Mouse (Mus musculus) liver, embryonic 14.5 days (tissue): ENCODE data around the gene Tns4. TPM values are rescaled to one million over a fixed set of nuclear protein-coding genes. Genes with fewer than 3 reads are reported as not detected.

ENCODE experiments used
- ATAC-seq: fragments of 200-750 bp; cut with Nextera tagmentation; 2 replicates; pipeline ENCODE4 v1.8.0; 2017; ENCODE audit warnings: moderate number of reproducible peaks, mild to moderate bottlenecking, moderate library complexity; ENCODE audit not compliant: insufficient read depth
- DNase-seq, 3 experiments: peaks; one replicate each; pipeline ENCODE4 v3.0.0-alpha.2; 2012 to 2013; ENCODE audit warnings: low read depth in 3 of 3, low spot score in 3 of 3
- H3K27ac ChIP-seq: fragments of 300-500 bp; sonication (generic); 2 replicates; pipeline ENCODE4 v1.5.1; 2014; ENCODE audit warnings: moderate library complexity, mild to moderate bottlenecking, control low read depth, inconsistent platforms
- H3K27me3 ChIP-seq: fragments of 300-500 bp; sonication (generic); 2 replicates; pipeline ENCODE4 v1.6.1; 2014; ENCODE audit warnings: mild to moderate bottlenecking, low read length, moderate library complexity; ENCODE audit not compliant: control insufficient read depth, insufficient read depth
- H3K36me3 ChIP-seq: fragments of 300-500 bp; sonication (generic); replicated peaks from 2 replicates; pipeline ENCODE4 v1.6.1; 2014; ENCODE audit warnings: low read depth; ENCODE audit not compliant: control insufficient read depth, insufficient read depth
- H3K4me1 ChIP-seq, 2 experiments: fragments of 200-500 bp in 1 of 2; fragments of 300-500 bp in 1 of 2; sonication (generic) in 1 of 2; replicated peaks; 2 replicates each; pipeline ENCODE4 v1.6.1; 2012 to 2014; ENCODE audit warnings: antibody characterized with exemption in 1 of 2, inconsistent platforms in 1 of 2, low read length in 1 of 2; ENCODE audit not compliant: control insufficient read depth in 2 of 2, insufficient read depth in 2 of 2
- H3K4me2 ChIP-seq: fragments of 300-500 bp; sonication (generic); 2 replicates; pipeline ENCODE4 v1.6.1; 2014; ENCODE audit warnings: low read depth, mild to moderate bottlenecking, control low read depth, moderate library complexity
- H3K4me3 ChIP-seq, 2 experiments: fragments of 200-500 bp in 1 of 2; fragments of 300-500 bp in 1 of 2; sonication (generic) in 1 of 2; 2 replicates each; pipeline ENCODE4 v1.5.1; 2012 to 2014; ENCODE audit warnings: low read depth in 2 of 2, low read length in 2 of 2, mild to moderate bottlenecking in 2 of 2, control low read depth in 1 of 2, inconsistent platforms in 1 of 2, moderate library complexity in 1 of 2; ENCODE audit not compliant: insufficient read depth in 1 of 2
- H3K9ac ChIP-seq: fragments of 300-500 bp; sonication (generic); replicated peaks from 2 replicates; pipeline ENCODE4 v1.6.1; 2014; ENCODE audit warnings: mild to moderate bottlenecking, control low read depth, moderate library complexity
- H3K9me3 ChIP-seq: fragments of 300-500 bp; sonication (generic); 2 replicates; pipeline ENCODE4 v1.6.1; 2016; ENCODE audit warnings: low read length, mixed read lengths; ENCODE audit not compliant: control insufficient read depth
- CTCF ChIP-seq: IDR thresholded peaks from 2 replicates; pipeline ENCODE4 v1.5.1; 2016; ENCODE audit warnings: antibody characterized with exemption, low read depth, control low read depth
- EP300 ChIP-seq: IDR thresholded peaks from 2 replicates; pipeline ENCODE4 v1.6.1; 2016; ENCODE audit warnings: antibody characterized with exemption, low read depth
- WGBS: fragments of 180-500 bp; shearing (Covaris S2); extraction: QIAGEN DNeasy Blood & Tissue Kit; methylation state at CpG from one replicate; pipeline ENCODE4 v1.1.7; 2014; ENCODE audit not compliant: insufficient replicate concordance; 5-methylcytosine and 5-hydroxymethylcytosine counted together
- polyA plus RNA-seq, 2 experiments: library from polyadenylated mRNA; depleted of rRNA in 1 of 2; stranded (reverse) in 1 of 2; unstranded in 1 of 2; fragments of >200 nt; fragmentation: Nextera tagmentation in 1 of 2; extraction: Ambion mirVana in 1 of 2; gene quantifications; 2 replicates each; pipeline versions ENCODE4 v1.2.1 to v1.2.3; 2012 to 2014

Tns4 gene
- polyA plus RNA-seq, 2 experiments, result 0.09 to 0.36 TPM

DNA sequence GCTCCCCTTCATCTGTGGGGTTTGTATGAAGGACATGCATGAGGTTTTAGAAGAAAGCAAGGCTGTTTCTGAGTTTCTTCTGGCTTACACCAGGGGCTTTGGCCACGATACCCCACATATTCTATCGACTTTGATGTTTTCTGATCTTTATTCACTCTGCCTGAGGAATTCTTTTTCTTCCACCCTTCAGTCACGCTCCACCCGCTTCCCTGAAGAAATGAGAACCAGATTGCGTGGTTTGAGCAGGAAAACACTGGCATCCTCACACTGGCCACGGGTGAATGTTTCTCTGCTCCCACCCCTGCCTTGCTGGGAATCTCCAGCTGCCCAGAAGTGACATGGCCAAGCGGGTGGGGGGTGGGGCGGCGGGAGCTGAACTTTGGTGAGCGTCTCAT is 35.5 kb upstream of the Tns4 start:
- Histone ChIP-seq H3K27ac (no peak overlapping the region), H3K9ac (no peak overlapping the region), H3K36me3 (no peaks in the 10 kb centered on the region), H3K9me3 (no peaks in the 10 kb centered on the region), H3K4me1 (no peaks in the 10 kb centered on the region; a peak in 1 of 4 replicates), H3K27me3 (no peaks in the 10 kb centered on the region), H3K4me2 (no peak overlapping the region), H3K4me3 (no peak overlapping the region)
- TF ChIP-seq EP300, result no peak
- TF ChIP-seq CTCF, result no peak
- 44% methylated on average over 10 of the region's 10 CpGs for WGBS
- DNase-seq (no peak), ATAC-seq (no peak)

DNA sequence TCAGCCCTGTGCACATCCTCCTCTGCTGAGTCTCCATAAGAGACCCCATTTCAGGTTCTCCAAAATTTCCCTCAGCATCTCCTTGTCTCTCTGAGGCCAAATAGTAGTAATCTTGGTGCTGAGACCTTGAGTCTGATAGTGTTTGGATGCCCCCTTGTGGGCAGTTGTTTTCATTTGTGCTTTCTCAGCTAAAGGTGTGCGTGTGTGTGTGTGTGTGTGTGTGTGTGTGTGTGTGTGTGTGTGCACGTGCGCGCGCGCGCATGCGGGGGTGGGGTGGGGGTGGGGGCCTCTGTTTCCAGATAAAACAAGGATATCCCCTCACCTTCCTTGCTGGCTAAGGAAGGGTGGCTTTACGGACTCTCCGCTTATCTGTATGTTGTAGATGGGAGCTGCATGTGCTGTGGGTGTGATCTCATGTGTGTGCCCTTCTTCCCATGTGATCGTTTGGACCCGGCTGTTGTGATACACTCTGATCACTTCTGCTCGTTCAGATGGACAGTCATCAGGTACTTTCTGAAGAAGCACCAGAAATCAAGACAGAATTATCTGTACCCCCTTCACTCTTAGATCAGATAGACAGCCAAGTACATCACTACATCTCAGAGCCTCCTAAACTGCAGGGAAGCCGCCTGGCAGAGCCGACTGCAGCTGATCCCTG is 35.0 kb upstream of the Tns4 start:
- Histone ChIP-seq H3K9ac (no peak overlapping the region), H3K27me3 (no peaks in the 10 kb centered on the region), H3K4me3 (no peak overlapping the region), H3K4me1 (no peaks in the 10 kb centered on the region; a peak in 1 of 4 replicates), H3K4me2 (no peak overlapping the region), H3K36me3 (no peaks in the 10 kb centered on the region), H3K27ac (no peak overlapping the region), H3K9me3 (no peaks in the 10 kb centered on the region)
- WGBS, result 26% methylated on average over 15 of the region's 15 CpGs
- ATAC-seq (no peak), DNase-seq (no peak)
- no peak for TF ChIP-seq EP300
- peak; percentile 52 for TF ChIP-seq CTCF

GRCm38 (mm10) chr11:99122703-99123102 is 33.6 kb upstream of the Tns4 start:
- ATAC-seq, result no peak
- DNase-seq, result no peak
- H3K9ac ChIP-seq, result no peak overlapping the region
- H3K36me3 ChIP-seq, result no peaks in the 10 kb centered on the region
- H3K27ac ChIP-seq, result no peak overlapping the region
- no peak overlapping the region for H3K4me3 ChIP-seq
- no peak overlapping the region for H3K4me2 ChIP-seq
- no peaks in the 10 kb centered on the region for H3K27me3 ChIP-seq
- TF ChIP-seq EP300 (no peak), CTCF (no peak)
- 62% methylated on average over 3 of the region's 3 CpGs for WGBS
- no peaks in the 10 kb centered on the region for H3K9me3 ChIP-seq
- no peaks in the 10 kb centered on the region; a peak in 1 of 4 replicates for H3K4me1 ChIP-seq

- H3K27ac ChIP-seq, result no peak overlapping the region
- no peak for ATAC-seq
- H3K4me2 ChIP-seq, result no peak overlapping the region
- TF ChIP-seq EP300 (no peak), CTCF (no peak)
- H3K4me3 ChIP-seq, result no peak overlapping the region
- H3K9me3 ChIP-seq, result no peaks in the 10 kb centered on the region
- WGBS, result 66% methylated on average over 14 of the region's 14 CpGs
- H3K27me3 ChIP-seq, result no peaks in the 10 kb centered on the region
- no peak for DNase-seq
- no peak overlapping the region for H3K9ac ChIP-seq
- H3K36me3 ChIP-seq, result no peaks in the 10 kb centered on the region
- H3K4me1 ChIP-seq, result no peaks in the 10 kb centered on the region
These were observed 32.1 kb upstream of the Tns4 start for GRCm38 (mm10) chr11:99121218-99121631.

- H3K4me2 ChIP-seq, result no peak overlapping the region
- H3K27ac ChIP-seq, result no peak overlapping the region
- no peak overlapping the region for H3K9ac ChIP-seq
- H3K27me3 ChIP-seq, result no peaks in the 10 kb centered on the region
- DNase-seq (no peak), ATAC-seq (no peak)
- WGBS, result 62% methylated on average over 20 of the region's 20 CpGs
- H3K4me1 ChIP-seq, result no peaks in the 10 kb centered on the region
- TF ChIP-seq CTCF, result no peak
- no peak for TF ChIP-seq EP300
- no peaks in the 10 kb centered on the region for H3K9me3 ChIP-seq
- H3K4me3 ChIP-seq, result no peak overlapping the region
- H3K36me3 ChIP-seq, result no peaks in the 10 kb centered on the region
These were observed 31.6 kb upstream of the Tns4 start for GRCm38 (mm10) chr11:99120524-99121217.
